Mouse (Mus musculus) thymus, postnatal 36 days (tissue): Measurements from ENCODE around the gene Olfr453.

Experiments
- DNase-seq, 2 experiments: peaks; one replicate each; pipeline ENCODE4 v3.0.0; 2022; ENCODE audit warnings: mixed read lengths in 2 of 2

Gene Olfr453

GRCm38 (mm10) chr6:42739071-42739470 lies at the start of gene Olfr453:
Gene Olfr453, plus strand, starts transcription at chr6:42739371.
- no peak for DNase-seq

- DNase-seq: no peak
Measured at GRCm38 (mm10) chr6:42689761-42690160, 49.4 kb upstream of the Olfr453 start.

GRCm38 (mm10) chr6:42692154-42692516 lies 47.0 kb upstream of the Olfr453 start:
- no peak for DNase-seq

- DNase-seq: no peak
Measured at GRCm38 (mm10) chr6:42692517-42693190, 46.5 kb upstream of the Olfr453 start.

GRCm38 (mm10) chr6:42709291-42710211 lies 29.6 kb upstream of the Olfr453 start, which contains the start of gene Tcaf1:
Gene Tcaf1, minus strand, starts transcription at chr6:42710088.
- no peak for DNase-seq

- no peak for DNase-seq
Measured at GRCm38 (mm10) chr6:42714668-42715067, 24.5 kb upstream of the Olfr453 start.

GRCm38 (mm10) chr6:42717973-42718372 lies 21.2 kb upstream of the Olfr453 start:
- no peak for DNase-seq

GRCm38 (mm10) chr6:42742303-42742702 lies 3.1 kb downstream of the Olfr453 start:
- DNase-seq: no peak

- DNase-seq: no peak
Measured at GRCm38 (mm10) chr6:42747846-42748245, 8.7 kb downstream of the Olfr453 start.

GRCm38 (mm10) chr6:42756104-42756503 lies 16.9 kb downstream of the Olfr453 start, which contains the start of gene Olfr38:
Gene Olfr38, plus strand, starts transcription at chr6:42756404.
- no peak for DNase-seq

- DNase-seq: no peak
Measured at GRCm38 (mm10) chr6:42777066-42777465, 37.9 kb downstream of the Olfr453 start.

GRCm38 (mm10) chr6:42784793-42785192 lies 45.6 kb downstream of the Olfr453 start, which contains the start of gene Olfr452:
Gene Olfr452, plus strand, starts transcription at chr6:42785093.
- DNase-seq: no peak

GRCm38 (mm10) chr6:42790247-42790948 lies 51.2 kb downstream of the Olfr453 start:
- no peak for DNase-seq

- no peak for DNase-seq
Measured at GRCm38 (mm10) chr6:42790949-42791556, 51.9 kb downstream of the Olfr453 start.

- DNase-seq: no peak
Measured at GRCm38 (mm10) chr6:42794982-42795381, 55.8 kb downstream of the Olfr453 start.
